Mouse (Mus musculus) B cell, adult 2 months (primary cell): ENCODE measurements around the gene Trex1.
A peak's percentile ranks its signal among the peaks of the same experiment; 100 is the strongest.

ENCODE experiments used
- DNase-seq, 2 experiments: peaks; one replicate each; pipeline ENCODE4 v3.0.0; 2022

Trex1 gene

GRCm38 (mm10) chr9:109050674-109050997 lies 8.9 kb downstream of the Trex1 start:
- no peak for DNase-seq

- peak; percentile 20 to 41 for DNase-seq
Measured at GRCm38 (mm10) chr9:109049996-109050673, 9.4 kb downstream of the Trex1 start.

DNA sequence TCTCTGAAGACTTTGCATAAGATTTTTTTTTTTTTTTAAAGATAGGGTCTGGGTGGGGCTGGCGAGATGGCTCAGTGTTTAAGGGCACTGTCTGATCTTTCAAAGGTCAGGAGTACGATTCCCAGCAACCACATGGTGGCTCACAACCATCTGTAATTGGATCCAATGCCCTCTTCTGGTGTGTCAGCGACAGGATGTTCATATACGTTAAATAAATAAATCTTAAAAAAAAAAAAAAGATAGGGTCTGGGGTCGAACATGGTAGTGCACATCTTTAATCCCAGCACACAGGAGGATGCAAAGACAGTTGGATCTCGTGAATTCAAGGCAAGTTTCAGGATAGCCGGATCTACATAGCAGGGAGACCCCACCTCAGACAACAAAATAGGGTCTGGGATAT lies 10.2 kb downstream of the Trex1 start:
- no peak for DNase-seq

DNA sequence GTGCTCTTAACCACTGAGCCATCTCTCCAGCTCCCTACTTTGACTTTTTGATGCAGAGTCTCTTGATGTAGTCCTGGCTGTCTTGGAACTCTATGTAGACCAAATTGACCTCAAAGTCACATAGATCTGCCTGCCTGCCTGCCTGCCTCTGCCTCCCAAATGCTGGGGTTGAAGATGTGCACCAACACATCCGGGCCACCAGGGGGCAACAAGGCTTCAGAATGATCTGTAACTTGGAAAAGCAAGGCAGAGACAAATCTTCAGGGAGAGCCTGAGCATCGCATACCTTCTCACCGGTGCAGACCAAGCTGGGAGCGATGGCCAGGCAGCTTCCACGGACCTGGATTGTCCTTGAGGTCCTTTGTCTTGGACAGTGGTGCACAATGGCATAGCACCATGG lies 13.2 kb downstream of the Trex1 start:
- DNase-seq = peak; percentile 88 to 90

DNA sequence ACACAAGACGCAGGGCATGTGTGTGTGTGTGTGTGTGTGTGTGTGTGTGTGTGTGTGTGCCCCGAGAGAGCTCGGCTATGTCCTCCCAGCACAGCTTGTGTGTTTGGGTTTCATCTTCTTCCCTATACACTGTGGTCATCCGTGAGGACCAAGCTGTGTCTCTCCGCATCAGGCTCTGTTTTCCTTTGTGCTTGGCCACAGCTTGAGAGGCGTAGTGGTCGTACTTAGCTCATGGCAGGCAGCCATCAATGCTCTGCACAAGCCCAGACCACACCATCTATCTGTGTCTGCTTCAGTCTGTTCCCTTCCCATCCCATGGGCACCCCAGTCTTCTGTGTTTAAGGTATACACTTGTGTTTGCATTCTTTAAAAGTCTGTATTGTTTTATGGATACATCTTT lies 18.2 kb downstream of the Trex1 start:
- no peak for DNase-seq

DNA sequence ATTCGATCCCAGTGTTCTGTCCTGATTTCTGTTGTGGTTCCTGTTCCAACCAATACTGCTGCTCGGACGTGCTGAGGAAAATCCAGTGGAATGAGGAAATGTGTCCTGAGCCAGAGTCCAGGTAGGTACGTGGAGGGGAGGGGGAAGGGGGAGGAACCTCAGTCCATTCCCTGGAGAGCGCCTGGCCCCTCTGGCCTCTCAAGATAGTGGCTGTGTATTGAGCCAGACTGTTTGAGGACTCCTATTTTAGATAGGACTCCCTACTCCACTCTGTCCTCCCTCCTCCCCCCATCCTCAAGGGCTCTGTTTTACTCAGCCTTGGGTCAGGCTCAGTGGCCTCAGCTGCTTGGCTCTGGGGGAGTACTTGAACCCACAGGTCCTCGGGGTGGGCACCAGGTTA lies 18.6 kb downstream of the Trex1 start:
- no peak for DNase-seq

GRCm38 (mm10) chr9:109040216-109040615 lies 19.3 kb downstream of the Trex1 start:
- no peak for DNase-seq

GRCm38 (mm10) chr9:109039681-109040080 lies 19.9 kb downstream of the Trex1 start:
- DNase-seq = no peak

DNA sequence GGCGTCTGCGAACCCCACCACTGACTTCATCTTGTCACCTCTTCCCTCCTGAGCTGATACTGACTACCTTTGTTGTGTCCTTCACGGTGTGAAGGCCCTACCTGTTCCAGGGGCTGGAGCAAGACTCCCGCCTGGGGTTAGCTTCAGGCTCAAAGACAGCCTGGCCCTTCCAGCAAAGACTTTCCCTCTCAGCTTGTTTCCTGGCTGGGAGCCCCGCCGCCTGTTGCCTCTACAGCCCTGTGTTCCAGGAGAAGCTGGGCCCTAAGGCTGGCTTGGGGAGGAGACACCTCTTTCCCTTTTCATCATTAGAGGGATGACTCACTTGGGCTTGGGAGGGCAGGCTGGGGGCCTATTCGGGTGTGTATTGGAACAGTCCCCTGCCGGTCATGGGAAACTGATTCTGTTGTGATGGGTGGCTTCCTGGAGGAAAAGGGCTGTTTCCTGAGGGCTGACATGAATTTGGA lies 20.6 kb downstream of the Trex1 start:
- DNase-seq = peak in 1 of 2 experiments; percentile 10

- DNase-seq = peak; percentile 71 to 72
Measured at GRCm38 (mm10) chr9:109038086-109038895, 21.2 kb downstream of the Trex1 start, which contains the start of gene Shisa5. Shisa5 (plus strand) TSS chr9:109038565.

DNA sequence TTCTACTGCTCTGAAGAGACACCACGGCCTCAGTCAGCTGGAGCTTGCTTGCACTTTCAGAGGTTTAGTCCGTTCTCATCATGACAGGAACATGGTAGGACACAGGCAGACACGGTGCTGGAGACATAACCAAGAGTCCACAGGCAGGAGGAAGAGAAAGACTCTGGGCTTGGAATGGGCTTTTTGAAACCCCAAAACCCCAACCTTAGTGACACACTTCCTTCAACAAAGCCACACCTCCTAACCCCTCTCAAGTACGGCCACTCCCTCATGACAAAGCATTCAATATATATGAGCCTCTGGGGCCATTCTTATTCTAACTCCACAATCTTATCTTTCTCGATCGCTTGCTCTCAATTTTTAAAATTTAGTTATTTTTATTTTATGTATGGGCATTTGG lies 27.1 kb downstream of the Trex1 start:
- no peak for DNase-seq

DNA sequence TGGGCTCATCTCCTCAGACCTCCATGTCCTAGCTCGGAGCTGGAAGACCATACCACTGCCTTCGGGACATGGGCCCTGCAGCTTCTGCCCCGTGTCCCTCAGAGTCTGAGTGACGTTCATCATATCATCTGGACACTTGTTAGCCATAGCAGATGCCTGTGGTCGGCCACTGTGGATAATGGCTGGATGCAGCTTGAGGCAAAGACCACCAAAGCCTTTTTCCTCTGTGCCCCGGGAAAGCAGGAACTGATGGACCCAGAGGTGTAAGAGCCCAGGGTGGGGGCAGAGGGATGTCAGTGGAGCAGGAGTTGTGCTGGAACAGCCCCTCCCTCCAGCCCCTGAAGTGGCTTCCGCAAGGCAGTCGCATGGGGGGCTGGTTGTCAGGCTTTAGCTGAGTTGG lies 27.8 kb downstream of the Trex1 start:
- DNase-seq = no peak

DNA sequence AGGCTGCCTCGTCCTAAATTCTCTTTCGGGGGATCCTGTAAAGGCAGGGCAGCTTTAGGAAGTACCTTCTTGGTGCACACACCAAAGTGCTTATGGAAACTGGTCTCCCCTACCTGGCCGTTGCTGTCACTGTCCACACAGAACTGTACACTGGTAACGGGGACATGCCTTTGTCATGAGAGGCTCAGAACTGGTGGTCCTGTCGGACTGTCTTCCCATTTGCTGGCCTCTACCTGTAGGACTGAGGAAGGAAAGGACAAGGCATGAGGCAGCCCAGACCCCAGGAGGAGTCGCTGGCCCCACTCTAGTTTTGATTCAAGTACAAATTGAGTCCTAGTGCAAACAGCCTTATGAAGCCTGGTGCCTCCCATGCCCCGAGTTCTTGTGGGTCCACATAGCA lies 28.5 kb downstream of the Trex1 start:
- no peak for DNase-seq

DNA sequence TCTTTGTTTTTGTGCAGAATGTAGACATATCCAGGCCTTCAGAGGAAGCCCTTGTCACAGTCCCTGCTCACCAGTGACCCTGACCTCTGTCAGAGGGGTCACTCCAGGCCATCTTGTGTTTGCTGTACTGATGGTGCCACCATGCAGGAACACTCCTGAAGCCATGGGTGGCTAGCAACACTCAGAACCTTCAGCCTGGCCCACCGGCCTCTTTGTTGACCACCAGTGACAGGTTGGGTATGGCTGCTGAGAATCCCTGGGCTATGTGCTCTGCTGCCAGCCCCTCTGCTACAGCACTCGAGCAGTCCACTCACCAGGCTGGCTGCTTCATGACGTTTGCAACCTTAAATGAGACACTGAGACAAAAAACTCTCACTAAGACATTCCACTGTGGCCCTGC lies 29.2 kb downstream of the Trex1 start:
- no peak for DNase-seq

GRCm38 (mm10) chr9:109028919-109029318 lies 30.6 kb downstream of the Trex1 start:
- no peak for DNase-seq

DNA sequence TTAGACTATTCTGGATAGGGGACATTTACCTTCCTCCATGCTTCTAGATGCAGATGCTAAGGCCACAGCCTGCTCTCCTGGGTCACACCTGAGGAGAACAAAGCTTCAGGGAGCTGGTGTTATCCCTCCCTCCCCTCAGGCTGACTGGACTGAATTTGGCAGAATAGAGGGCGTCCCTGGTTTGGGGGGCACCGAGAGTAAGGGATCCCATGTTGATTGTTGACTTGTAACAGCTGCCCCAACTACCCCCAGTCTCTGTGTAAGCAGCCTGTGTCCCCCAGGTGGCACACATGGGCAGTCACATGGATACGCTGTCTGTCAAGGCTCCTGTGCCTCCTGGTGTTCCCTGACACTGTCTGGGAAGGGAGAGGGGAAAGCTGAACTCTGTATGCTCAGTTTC lies 31.1 kb downstream of the Trex1 start:
- DNase-seq = no peak

DNA sequence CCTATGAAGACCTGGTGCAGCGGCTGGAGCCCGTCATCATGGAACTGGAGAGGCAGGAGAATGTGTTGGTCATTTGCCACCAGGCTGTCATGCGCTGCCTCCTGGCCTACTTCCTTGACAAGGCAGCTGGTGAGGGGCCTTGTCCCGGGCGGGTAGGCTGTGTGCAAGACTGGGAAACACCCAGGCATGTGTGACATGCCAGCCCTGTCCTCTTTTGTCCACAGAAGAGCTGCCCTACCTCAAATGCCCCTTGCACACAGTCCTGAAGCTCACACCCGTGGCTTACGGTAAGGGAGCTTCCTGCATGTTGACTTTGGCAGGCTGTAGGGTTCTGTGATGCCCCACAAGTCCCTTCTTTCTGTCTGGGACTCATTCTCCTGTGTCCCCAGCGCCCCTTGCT lies 32.0 kb downstream of the Trex1 start:
- no peak for DNase-seq

DNA sequence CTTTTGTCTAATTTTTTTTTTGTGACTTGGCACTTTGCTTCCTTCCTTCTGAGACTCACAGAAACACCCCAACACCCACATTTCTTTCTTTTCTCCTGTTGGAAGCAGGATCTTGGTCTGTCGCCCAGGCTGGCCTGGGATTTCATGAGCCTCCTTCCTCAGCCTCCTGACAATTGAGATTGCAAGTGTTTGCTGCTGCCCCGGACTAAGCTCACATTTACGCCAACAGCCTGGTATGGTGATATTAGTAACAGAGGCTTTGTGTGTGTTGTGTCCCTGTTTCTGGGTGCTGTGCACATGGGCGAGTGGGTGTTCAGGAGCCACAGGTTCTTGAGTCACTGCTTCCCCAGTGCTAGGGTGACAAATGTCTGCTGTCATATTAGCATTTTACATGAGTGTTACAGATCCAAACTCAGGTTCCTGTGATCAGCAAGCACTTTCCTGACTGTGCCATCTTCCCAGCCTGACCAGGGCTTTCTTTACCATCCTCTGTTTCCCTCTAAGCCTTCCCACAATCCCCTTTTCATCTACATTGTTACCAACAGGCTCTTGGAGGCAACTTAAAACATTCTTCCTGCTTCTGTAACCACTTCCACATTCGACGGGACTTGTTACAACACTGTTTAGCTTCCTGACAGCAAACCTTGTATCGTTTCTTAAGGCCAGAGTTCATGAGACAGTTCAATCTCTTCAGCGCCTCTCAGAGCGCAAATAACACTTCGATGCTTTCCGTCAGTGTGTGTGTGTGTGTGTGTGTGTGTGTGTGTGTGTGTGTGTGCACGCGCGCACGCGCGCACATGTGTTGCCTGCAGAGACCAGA lies 36.5 kb downstream of the Trex1 start:
- peak; percentile 36 to 43 for DNase-seq

GRCm38 (mm10) chr9:109021428-109021827 lies 38.1 kb downstream of the Trex1 start:
- peak; percentile 65 to 70 for DNase-seq

DNA sequence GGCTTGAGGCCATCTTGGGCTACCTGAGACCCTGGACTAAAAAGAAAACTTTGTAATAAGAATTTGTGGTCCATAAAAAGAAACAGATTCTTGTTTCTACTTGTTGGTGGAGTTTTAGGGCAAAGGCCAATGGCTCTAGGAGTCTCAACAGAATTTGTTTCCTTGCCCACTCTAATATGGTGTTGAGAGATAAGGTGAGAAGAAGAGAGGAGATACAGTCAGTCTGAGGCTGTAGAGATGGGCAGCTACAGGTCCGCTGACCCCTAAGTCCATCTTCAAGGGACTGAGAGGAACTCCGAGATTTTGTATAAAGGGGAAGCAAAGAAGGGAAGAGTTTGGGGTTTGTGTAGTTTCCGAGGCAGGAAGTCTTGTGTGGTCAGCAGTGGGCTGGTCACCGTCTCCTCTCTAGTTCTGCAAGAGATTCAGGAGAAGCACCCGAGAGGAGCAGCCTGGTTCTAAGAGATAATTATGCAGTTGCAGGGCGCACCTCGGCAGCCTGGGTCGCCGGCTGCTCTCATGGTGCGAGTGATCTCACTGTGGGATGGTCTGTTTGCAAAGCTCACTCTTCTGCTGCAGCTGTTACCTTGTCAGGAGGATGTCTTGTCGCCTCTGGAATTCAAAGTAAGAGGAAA lies 42.4 kb downstream of the Trex1 start:
- DNase-seq = no peak

GRCm38 (mm10) chr9:109015397-109015796 lies 44.1 kb downstream of the Trex1 start:
- DNase-seq = no peak

DNA sequence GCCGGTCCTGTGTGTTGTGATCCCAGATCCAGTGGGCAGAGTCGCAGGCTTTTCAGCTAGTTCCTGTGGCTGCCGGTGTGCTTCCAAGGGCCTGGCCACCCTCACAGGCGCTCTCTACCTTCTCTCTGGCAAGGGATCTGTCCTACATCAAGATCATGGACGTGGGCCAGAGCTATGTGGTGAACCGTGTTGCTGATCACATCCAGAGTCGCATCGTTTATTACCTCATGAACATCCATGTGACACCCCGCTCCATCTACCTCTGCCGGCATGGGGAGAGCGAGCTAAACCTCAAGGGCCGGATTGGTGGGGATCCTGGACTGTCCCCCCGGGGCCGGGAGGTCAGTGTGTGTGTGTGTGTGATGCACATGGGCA lies 49.2 kb downstream of the Trex1 start:
- no peak for DNase-seq
